Mouse (Mus musculus): ENCODE data around the gene Pah.

Gene Pah

DNA sequence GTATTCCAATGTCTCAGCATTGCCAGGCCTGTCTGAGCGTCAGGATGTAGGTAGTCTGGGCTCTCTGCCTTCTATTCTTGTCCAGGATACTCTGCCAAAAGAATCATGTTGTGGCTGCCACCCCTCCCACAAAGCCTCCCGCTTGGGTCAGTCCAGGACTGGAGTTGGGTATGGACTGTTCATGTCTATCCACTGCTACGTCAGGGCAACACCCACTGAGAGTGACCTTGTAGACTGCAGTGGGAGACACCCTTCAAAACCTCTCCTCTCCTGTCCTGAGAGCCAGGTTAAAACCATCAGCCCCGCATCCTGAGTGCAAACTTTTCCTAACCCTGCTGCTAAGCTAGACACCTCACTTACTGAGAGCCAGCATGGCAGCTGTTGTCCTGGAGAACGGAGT, at the start of gene Pah:
Gene Pah, plus strand, starts transcription at position 150 of the 400 bp plus-strand sequence.
- DNase-seq (ENCODE audit: low read depth, low spot score), result no peak

GRCm38 (mm10) chr10:87473475-87474131, 48.0 kb upstream of the Pah start:
- DNase-seq (ENCODE audit: low read depth, low spot score), result no peak

DNA sequence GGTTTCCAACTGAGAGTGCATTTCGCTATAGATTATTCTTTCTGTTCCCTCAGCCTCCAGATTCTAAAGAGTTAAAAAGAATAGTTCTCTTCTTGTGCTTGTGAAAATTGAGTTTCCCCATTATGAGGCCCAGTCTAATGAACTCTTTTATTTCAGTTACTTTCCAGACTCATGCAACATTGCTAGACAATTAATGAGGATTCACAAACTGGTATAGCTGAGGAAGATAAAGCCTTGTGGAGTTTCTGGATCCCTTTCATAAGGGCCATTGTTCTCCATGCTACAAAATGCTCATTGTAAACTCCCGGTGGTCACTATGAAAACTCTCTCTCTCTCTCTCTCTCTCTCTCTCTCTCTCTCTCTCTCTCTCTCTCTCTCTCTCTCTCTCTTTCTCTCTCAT, 46.6 kb upstream of the Pah start:
- DNase-seq (ENCODE audit: low read depth, low spot score), result no peak

- no peak for DNase-seq (ENCODE audit: low read depth, low spot score)
Measured at GRCm38 (mm10) chr10:87477895-87478294, 43.7 kb upstream of the Pah start.

GRCm38 (mm10) chr10:87484831-87485720, 36.5 kb upstream of the Pah start:
- DNase-seq (ENCODE audit: low read depth, low spot score), result no peak

DNA sequence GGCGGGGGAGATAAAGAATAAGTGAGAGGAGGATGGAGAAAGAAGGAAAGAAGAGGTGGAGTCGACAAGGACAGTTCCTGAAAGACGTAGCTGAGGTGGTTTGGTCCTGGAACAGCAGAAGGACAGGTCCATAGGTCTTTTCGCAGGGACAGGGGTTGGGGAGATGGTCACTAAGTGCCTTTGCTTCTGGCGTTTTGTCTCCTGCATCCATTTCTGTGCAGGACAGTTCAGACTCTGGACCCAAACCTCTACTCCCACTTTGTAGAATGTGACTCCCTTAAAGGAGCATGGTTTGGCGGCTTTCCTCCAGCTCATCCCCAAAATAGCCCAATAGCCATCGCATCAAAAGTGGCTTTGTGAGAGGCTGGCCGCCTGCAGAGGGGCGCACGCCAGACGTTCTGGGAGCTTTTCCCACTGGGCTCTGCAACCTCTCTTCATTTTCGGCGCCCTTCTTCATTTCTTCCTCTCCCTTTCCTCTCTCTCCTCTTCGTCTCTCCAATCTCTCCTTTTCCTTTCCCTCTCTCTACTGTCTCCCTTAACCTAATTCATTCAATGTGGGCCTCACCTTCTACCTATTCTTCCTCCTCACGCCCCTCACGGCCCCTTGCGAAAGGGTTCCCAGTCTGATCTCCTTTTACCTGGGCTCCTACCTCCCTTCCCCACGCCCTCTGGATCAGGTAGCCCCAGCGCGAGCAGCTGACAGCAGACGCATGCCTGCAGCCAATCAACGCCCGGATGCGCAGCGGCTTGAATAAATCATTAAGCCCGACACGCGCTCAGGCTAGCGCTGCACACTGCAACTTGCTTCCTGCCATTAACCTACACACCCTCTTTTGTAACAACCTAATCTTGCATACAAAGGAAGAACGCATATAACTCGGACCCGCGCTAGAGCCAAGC, 35.6 kb upstream of the Pah start:
- no peak for DNase-seq (ENCODE audit: low read depth, low spot score)

DNA sequence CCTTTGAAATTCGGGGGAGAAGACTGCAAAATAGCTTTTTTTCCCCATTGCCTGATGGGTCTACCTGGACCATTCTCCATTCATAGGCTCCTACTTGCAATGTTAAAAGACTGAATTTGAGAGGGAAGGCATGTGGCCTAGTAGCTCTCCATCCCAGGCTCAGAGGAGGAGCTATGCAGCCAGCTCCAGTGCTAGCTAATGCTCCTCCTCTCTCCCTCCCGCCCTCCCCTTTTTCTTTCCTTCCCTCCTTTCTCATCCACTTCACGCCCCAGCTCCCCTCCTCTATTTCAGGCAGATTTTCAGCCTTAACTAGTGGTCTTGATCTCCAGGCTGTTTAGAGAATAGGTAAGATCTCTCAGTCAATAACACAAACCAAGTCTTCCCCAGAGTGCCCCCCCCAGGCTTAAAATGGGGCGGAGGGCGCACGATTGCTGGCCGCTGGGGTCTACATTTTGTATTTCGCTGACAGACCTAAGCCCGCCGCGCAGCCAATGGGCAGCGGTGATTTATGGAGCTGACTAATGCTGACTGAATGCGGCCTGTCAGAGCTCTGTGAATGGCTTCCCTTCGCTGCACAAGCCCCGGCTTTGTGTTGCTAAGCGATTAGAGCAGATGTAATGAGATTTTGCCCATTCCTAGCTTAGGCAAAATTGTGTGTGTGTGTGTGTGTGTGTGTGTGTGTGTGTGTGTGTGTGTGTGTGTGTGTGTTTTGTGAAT, 33.0 kb upstream of the Pah start:
- peak; percentile 69 for DNase-seq (ENCODE audit: low read depth, low spot score)

DNA sequence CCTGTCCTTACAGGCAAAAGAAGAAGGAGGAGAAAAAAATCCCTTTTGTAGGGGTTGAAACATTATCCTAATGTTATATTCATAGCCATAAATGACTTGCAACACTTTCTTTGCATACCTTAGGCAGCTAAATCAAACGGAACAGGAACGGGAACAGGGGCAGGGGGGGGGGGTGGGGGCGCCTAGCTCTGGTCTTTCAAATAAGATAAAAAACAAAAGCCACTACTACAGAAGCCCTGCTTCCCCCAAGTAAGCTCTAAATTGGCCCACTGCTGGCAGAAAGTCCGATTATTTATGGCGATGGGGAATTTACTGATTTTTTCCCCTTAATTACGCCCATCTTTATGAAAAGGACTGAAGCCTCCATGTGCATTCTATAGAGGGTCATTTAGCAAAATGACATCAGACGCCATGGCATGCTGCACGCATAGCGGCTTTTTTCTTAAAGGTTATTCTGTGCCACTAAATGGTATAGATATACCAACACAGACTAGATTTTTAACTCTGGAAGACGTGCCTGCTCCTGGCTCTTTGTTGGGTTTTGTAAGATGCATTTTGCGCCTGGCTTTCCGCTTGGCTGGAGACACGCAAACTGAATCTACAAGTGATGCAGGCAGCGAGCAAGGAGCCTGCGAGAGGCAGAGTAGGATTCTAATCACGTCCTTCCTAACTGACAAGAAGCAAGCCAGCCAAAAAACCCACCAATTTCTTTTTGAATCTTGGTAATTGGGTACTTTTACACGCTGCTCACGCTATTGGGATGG, 32.2 kb upstream of the Pah start:
- DNase-seq (ENCODE audit: low read depth, low spot score), result no peak

- DNase-seq (ENCODE audit: low read depth, low spot score), result no peak
Measured at GRCm38 (mm10) chr10:87490328-87490727, 31.3 kb upstream of the Pah start.

- DNase-seq (ENCODE audit: low read depth, low spot score), result no peak
Measured at GRCm38 (mm10) chr10:87491485-87492040, 30.0 kb upstream of the Pah start.

- no peak for DNase-seq (ENCODE audit: low read depth, low spot score)
Measured at GRCm38 (mm10) chr10:87492332-87492660, 29.3 kb upstream of the Pah start.

- DNase-seq (ENCODE audit: low read depth, low spot score), result peak; percentile 57
Measured at GRCm38 (mm10) chr10:87492661-87493551, 28.7 kb upstream of the Pah start.

DNA sequence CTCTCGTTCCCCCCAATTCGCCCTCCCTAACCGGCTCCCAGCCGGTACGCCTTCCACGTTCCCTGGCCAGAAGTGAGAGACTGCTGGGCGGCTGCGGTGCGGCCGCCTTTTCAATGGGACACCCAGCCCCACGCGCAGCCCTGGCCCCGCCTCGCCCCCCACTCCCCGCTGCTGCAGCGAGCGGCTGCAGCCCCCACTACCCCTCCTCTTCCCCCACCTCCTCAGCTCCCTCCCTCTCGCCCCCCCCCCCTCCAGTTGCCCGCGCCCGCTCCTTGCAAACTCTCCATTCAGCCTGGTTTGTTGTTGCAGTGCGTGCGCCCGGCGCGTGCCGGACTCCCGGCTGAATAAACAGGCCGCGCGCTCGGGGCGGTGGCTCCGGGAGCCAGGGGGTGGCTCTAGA, 28.0 kb upstream of the Pah start, which contains the start of gene Ascl1:
Gene Ascl1, minus strand, starts transcription at position 85 of the 400 bp plus-strand sequence.
- no peak for DNase-seq (ENCODE audit: low read depth, low spot score)

GRCm38 (mm10) chr10:87494176-87494575, 27.4 kb upstream of the Pah start:
- no peak for DNase-seq (ENCODE audit: low read depth, low spot score)

- no peak for DNase-seq (ENCODE audit: low read depth, low spot score)
Measured at GRCm38 (mm10) chr10:87494596-87494995, 27.0 kb upstream of the Pah start.

GRCm38 (mm10) chr10:87497056-87497455, 24.5 kb upstream of the Pah start:
- DNase-seq (ENCODE audit: low read depth, low spot score), result no peak

- DNase-seq (ENCODE audit: low read depth, low spot score), result no peak
Measured at GRCm38 (mm10) chr10:87500926-87501658, 20.5 kb upstream of the Pah start.

- DNase-seq (ENCODE audit: low read depth, low spot score), result no peak
Measured at GRCm38 (mm10) chr10:87501659-87502042, 19.9 kb upstream of the Pah start.

GRCm38 (mm10) chr10:87502283-87502682, 19.3 kb upstream of the Pah start:
- DNase-seq (ENCODE audit: low read depth, low spot score), result no peak

Measured in retina, postnatal 7 days (tissue).